Mouse (Mus musculus): ENCODE measurements around the gene Iqcn.

DNA sequence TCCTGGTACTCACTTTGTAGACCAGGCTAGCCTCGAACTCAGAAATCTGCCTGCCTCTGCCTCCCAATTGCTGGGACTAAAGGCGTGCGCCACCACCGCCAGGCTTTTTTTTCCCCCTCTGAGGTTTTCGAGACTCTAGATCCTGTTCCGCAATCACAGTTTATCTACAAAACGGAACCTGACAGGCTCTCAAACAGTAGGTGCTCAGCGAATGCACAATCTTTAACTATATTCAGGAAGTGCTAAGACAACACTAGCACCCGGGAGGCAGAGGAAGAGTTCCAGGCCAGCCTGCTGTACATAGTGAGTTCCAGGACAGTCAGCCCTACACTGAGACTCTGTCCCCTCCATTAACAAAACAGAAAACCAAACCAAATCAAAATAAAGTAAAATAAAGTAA is 62.1 kb downstream of the Iqcn start:
- no peak for TF ChIP-seq GATA1 (IDR thresholded peaks at IDR 0.05; ENCODE audit: borderline replicate concordance, low read length)
- no peak for TF ChIP-seq FLI1 (IDR thresholded peaks at IDR 0.05; ENCODE audit: low read length)
